Mouse (Mus musculus): ENCODE measurements around the gene Dlg2. TPM values are rescaled to one million over a fixed set of nuclear protein-coding genes. Genes with fewer than 3 reads are reported as not detected.

Dlg2 gene
- 1 to 10 TPM; 1.9 to 3.1 TPM for total RNA-seq (2021)

DNA sequence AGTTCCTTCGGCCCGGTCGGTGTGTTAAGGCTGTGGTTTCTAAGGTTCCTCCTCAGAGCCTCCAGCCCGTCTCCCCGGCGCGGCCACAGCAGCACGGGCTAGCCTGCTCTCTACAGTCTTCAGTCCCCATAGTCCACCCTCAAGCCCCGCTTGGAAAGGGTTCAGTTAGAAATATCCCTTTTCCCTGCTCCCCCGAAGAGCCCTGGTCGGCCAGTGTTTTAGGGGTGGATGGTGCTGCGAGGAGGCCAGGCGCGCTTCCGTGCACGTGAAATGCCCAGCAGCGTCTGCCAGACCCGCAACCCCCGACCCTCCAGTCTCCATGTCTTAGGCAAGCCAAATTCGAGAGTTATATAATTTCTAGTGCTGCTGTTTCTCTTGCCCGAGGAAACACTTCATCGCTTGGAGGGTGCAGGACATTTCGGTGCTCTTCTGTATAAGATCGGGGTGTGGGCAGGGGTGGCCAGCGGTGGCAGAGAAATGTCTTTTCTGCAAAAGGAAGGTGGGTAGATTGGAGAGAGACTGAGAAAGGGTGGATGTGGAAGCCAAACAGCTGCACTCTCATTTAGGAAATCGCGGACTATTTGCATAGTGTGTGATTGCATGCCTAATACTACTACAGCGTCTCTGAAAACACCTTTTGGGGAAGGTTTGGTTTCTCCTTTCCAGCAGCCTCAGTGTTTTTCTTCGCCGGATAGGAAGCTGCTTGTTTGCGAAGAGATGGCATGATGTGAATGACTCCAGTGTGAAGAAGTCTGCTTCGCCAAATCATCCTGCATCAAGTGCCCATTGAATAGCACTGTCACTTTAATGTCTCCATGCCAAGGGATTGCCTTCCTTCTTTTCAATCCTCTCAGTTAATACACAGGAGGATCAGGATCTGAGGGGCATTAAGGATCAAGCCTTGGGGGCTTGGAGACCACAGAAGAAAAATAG is at the start of gene Dlg2:
Dlg2 (plus strand) TSS at position 360 of the 933 bp plus-strand sequence.
- DNase-seq: no peak
- intact Hi-C loops (cut with DNase I): no loop called here

DNA sequence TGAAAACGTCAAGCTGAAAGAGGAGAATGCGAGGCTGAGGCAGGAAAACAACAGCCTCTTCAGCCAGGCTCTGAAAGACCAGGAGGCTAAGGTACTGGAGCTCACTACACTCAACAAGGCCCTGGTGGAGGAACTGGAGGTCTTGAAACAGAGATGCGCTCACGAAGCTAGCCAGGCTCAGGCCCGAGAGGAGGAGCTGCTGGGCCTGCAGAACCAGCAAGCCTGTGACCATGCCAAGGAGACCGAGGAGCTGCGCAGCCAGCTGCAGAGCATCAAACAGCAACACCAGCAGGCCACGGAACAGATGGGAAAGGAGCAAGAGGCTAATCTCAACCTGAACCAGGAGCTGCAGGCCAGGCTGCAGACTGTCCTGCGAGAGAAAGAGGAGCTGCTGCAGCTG is 49.5 kb upstream of the Dlg2 start:
- intact Hi-C loops (cut with DNase I): loop anchor here (2.0 to 10.0 kb wide), 2 partner anchors 16 to 442 kb away; partner anchors contain the start of genes Crebzf and Eed

DNA sequence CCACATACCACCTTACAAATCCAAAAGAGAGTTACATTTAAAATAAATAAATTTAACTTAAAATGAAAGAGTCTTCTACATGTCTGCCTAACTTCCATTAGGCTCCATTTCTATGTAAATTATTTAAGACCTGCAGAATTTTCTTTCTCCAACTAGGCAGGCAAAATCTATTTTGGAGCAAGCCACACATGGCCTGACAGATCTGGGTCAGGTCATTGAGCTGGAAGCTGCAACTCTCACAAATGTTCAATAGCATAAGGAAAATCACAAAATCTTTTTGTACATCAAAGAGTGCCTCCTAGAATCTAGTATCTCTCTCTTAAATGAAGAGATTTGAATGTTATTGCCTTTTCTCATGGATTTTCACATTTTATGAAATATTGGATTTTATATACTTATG is 44.3 kb upstream of the Dlg2 start:
- DNase-seq: no peak
- intact Hi-C loops (cut with DNase I): no loop called here

More for the DNA sequence above, 49.5 kb upstream of the Dlg2 start:
- peak in 1 of 2 experiments; percentile 8 for DNase-seq

DNA sequence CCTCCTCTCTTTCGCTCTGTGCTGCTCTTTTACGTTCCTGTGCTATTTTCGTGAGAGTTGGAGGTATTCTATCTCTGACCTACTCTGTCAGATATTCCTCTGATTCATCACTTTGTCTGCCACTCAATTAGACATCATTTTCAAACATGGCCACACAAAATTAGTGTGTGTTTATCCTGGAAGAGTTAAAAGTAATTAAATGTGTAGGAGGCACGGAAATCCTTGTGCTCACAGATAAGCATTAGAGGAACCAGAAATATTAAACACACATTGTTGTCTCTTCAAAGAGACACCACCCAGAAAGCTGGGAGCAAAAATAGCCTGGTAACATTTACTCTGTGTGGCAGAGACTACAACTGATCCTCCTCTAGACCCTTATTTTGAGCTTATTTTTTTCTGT is 36.4 kb upstream of the Dlg2 start:
- intact Hi-C loops (cut with DNase I): no loop called here
- no peak for DNase-seq

DNA sequence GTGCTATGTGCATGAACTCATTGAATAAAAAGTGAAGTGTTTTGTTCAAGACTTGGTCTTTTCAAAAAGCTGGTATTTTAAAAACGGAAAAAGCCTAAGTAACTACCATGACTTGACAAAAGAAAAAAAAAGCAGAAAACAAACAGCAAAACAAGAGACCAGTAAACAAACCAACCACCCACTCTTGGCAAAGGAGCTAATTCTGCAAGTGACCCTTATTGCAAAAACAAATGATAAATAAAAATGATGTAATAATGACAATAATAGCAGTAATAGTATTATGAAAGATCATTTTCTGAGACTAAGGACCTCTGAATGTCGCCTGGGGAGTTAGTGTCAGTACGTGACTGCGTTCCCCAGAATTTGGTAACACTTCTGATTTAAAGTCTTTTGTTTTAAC is 34.4 kb upstream of the Dlg2 start:
- intact Hi-C loops (cut with DNase I): loop anchor here (1.0 to 2.0 kb wide), 2 partner anchors 15 to 501 kb away; partner anchors contain the start of genes Ccdc89 and Hikeshi

DNA sequence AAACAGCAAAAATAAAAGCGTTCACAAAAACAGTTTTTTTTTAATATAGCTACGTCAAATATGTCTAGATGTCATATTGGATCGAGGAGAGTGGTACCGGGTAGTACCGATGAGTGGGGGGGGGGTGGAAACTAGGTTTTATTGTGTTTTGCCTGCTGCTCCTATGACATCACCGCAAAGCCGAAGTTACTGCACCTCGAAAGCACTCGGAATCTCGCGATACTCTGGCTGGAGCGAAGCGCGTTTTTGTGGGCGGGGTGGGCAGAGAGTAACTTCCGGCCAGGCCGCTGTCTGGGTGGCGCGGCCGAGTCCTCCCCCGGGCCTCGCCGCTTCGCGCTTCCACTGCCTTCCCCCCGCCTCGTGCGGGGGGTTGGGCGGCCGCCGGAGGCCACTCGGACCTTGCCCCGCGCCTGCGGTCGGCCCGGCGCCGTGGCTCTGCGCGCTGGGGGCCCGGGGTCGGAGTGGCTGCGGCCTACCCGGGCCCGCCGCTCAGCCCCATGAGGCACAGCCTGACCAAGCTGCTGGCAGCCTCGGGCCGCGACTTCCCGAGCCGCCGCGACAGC is 33.9 kb upstream of the Dlg2 start, which contains the start of gene Crebzf:
Crebzf (plus strand) TSS at position 212 of the 563 bp plus-strand sequence.
- intact Hi-C loops (cut with DNase I): loop anchor here (1.0 to 2.0 kb wide), 3 partner anchors 16 to 501 kb away; partner anchors contain the start of genes Ccdc89 and Hikeshi
- peak; percentile 93 to 97 for DNase-seq

More for the DNA sequence above, 34.4 kb upstream of the Dlg2 start:
- DNase-seq: peak in 1 of 2 experiments; percentile 13

DNA sequence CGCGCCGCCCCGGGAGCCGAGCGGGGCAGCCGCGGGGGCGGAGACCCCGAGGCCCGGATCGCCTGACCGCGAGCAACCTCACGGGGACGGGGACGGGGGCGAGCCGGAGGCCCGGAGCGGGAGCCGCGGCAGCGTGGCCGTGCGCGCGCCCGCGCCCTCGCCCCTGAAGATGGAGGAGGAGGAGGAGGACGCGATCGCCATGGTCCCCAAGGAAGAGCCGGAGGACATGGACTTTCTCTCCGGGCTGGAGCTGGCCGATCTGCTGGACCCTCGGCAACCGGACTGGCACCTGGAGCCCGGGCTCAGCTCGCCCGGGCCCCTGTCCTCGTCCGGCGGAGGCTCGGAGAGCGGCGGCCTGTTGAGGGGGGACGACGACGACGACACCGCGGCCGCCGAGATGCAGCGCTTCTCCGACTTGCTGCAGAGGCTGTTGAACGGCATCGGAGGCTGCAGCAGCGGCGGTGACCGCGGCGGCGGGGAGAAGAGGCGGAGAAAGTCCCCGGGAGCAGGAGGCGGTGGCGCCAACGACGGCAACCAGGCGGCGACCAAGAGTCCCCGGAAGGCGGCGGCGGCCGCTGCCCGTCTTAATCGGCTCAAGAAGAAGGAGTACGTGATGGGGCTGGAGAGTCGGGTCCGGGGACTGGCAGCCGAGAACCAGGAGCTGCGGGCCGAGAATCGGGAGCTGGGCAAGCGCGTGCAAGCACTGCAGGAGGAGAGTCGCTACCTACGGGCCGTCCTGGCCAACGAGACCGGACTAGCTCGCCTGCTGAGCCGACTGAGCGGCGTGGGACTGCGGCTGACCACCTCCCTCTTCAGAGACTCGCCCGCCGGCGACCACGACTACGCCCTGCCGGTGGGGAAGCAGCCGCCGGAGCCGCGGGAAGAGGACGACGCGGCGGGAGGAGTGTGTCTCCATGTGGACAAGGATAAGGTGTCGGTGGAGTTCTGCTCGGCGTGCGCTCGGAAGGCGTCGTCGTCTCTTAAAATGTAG is 33.1 kb upstream of the Dlg2 start:
- peak; percentile 68 to 76 for DNase-seq
- intact Hi-C loops (cut with DNase I): loop anchor here (1.0 to 2.0 kb wide), 3 partner anchors 13 to 32 kb away; partner anchors contain the start of gene Ccdc89

DNA sequence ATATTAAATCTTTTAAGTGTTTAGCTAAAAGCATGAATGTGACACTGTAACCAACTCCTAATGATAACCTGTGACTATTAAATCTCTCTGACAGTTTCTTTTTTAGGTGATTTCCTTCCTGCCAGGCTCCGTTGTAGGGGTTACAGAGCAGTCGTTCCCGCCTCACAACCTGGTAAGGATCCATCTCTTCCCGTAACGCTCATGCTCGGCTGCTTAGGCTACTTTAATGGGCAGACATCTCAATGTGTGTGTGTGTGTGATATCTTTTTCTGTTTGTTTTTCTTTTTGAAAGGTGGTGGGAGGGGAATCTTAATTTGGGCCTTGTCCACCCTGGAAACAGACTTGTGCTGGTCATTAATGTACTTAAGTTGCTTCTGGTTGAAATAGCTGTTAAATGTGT is 32.3 kb upstream of the Dlg2 start:
- DNase-seq: peak in 1 of 2 experiments; percentile 10
- intact Hi-C loops (cut with DNase I): loop anchor here (1.0 kb wide), 1 partner anchor 12 kb away; no protein-coding TSS in a partner anchor

DNA sequence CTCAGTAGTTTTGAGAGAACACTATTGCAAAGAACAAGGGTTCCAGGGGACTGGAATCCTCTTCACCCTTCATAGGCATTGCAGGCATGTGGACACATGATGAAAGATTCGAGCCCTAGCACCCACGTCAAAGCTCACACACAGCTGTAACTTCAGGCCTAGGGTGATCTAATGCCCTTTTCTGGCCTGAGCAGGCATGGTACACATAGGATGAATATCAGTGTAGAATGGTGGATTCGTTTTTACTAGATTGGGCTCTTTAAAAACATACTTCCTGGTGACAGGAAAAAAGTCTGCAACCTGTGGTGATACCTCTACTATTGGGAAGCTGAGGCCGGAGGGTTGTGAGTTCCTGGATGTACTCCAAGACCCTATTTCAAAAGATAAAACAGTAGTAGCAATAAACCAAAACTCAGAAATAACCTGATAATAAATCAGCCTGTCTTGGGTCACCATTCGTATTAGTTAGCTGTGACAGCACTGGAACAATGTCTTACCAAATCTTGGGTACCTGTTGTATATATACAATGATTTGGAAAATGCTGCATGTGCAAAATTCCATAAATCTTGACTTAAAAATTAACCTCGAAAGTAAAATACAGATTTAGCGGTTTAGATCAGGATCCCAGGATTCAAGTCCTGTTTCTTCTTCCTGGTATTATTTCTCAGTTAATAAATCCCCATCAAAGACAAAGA is 20.2 kb upstream of the Dlg2 start:
- no peak for DNase-seq
- intact Hi-C loops (cut with DNase I): loop anchor here (1.0 kb wide), 1 partner anchor 12 kb away; no protein-coding TSS in a partner anchor

DNA sequence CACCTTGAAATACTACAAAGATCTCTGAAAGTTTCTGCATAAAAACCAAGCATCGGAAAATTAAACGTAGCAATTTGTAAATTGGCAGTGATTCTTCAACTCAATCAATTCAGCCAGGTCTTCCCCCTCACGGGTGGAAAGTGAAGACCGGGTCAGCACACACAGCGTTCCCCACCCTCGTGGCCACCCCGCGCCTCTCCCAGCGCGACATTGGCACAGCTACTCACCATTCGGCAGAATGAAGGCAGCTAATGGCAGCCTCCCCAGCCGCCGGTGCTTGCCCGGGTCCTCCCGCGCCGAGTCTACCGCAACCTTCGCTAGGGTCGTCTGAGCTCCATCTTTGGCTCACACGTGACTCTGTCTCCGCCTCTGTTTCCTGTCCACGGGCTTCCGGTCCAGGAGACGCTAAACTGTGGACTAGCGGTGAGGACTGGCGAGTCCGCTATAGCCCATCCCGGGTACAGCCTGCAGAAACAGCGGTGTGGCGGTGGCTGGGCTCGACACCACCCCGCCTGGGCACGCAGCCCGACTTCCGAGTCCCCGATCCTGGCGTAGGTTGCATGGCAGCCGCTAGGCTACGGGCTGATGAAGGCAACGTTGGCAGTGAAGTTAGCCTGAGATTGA is 19.5 kb upstream of the Dlg2 start, which contains the start of gene Tmem126a:
Tmem126a (minus strand) TSS at position 385 of the 624 bp plus-strand sequence.
- DNase-seq: peak; percentile 84 to 87
- intact Hi-C loops (cut with DNase I): loop anchor here (1.0 kb wide), 2 partner anchors 13 to 18 kb away; no protein-coding TSS in a partner anchor

DNA sequence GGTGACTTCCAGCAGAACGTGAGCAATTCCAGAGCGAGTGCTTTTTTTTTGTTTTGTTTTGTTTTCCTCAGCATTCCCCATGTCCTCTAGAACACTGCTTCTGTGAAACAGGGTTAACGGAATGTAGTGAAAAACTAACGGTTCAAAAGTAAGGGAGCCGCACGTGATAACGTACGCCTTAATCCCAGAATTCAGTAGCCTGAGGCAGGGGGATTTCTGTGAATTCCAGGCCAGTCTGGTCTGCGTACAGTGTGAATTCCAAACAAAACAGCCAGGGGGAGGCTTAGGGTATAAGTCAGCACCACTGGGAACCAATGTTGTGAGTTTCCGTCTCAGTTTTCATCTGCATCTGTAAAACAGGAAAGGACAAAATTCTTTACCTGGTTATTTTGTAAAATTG is 19.0 kb upstream of the Dlg2 start:
- intact Hi-C loops (cut with DNase I): loop anchor here (1.0 kb wide), 1 partner anchor 18 kb away; no protein-coding TSS in a partner anchor
- peak in 1 of 2 experiments; percentile 10 for DNase-seq

DNA sequence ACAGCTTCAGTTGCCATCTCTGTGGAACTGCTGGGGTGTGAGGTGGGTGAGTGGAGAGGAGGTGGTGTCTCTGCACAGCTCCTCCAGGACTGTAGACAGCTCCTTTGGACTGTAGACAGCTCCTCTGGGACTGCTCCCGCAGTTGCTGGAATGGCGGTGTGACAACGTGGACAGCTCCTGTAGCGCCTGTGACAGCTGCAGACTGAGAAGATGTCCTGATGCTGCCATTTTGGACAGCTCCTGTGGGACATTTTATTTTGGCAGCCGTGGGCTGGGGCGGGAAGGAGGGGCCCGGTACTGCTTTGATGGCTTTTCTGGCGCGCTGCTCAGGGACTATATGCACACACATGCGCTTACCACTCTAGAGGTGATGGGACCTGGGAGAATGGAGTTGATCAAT is 16.1 kb upstream of the Dlg2 start:
- no peak for DNase-seq
- intact Hi-C loops (cut with DNase I): no loop called here

DNA sequence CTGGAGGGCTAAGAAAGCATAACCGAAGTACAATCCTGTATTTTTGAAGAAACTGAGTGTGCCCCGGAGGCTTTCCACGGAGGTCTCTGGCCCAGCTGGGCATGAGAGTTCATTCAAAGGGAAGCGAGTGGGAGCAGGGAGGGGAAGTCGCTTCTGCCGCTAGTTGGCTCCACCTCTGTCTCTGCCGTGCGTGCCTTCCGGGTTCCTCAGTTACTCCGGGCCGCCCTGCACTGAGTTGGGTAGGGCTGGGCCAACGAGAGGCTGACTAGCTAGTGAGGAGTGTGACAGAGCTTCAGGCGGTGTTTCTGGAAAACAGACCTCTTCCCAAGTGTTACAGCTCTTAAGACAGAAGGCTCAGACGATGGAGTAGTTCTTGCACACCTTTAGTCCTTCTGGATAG is 15.5 kb upstream of the Dlg2 start:
- intact Hi-C loops (cut with DNase I): no loop called here
- peak; percentile 18 to 32 for DNase-seq

DNA sequence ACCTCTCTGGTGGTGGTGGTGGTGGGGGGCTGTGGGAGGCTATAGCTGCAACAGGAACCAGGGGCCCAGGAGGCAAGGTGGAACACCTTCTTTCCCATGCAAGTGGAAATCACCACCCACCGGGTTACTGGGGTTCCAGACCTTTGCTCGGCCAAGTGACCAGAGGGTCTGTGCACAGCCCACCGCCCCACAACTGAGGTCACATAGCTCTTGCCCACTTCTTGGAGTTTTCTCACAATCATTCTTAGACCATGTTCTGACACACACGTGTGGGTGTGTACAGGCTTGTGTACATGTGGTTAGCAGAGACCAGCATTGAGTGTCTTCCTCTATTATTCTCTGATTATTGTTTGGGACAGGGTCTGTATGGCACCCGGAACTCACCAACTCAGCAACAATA is 15.0 kb upstream of the Dlg2 start:
- DNase-seq: no peak
- intact Hi-C loops (cut with DNase I): no loop called here

DNA sequence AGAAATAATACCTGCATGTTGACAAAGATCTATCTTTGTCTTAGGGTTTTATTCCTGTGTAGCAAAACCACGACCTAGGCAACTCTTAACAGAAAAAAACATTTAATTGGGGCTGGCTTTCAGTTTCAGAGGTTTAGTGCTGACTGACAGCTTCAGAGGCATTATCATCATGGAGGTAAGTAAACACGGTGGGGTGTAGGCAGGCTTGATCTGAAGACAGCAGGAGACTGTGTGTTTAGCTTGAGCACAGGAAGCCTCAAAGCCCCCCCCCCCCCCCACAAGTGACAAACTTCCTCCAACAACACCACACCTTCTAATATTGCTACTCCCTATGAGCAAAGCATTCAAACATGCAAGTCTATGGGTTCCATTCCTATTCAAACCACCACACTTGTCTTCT is 3.0 kb upstream of the Dlg2 start:
- no peak for DNase-seq
- intact Hi-C loops (cut with DNase I): no loop called here

DNA sequence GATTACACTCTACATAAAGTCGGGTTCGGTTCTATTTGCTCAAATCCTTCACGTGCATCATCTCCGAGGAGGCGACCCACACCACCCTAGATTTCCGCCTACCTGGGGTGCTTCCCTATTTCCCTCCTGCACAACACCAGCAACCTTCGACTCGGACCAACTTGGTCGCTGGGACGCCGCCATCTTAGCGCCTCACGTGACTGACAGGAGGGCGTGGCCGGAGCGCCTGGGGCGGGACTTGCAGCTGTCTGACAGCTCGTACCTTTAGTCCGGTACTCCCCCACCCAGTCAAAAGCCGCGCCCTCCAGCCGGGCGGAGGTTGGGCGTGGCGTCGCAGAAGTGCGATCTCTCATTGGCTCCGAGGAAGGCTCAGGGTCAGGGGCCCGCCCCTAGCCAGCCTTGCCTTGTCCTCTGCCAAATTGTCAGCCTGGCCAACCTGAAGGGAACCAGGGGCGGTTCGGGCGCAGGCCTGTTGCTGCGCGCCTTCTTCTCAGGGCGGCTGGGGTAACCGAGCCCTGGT is 619 bp upstream of the Dlg2 start, which contains the start of gene Tmem126b:
Tmem126b (minus strand) TSS at position 209 of the 520 bp plus-strand sequence.
- intact Hi-C loops (cut with DNase I): loop anchor here (1.0 kb wide), 2 partner anchors 19 to 33 kb away; partner anchors contain the start of gene Tmem126a
- peak; percentile 98 to 99 for DNase-seq

DNA sequence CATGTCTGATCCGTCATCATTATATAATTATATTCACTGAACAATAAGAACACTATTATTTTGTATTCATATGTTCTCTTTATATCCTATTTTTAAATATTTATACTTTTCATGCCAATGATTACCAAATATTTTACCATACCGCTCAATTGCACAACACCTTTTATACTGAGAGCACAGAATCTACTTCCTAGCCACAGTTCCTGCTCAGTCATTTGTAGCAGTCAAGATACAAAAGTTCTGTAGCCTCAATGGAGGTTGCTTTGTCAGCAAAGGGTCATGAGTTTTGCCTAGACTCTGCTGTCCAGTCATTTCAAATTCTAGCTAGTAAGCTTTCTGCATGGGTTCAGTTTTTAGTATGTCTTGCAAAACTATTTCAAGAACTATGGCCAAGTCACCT is 6.1 kb downstream of the Dlg2 start:
- DNase-seq: no peak
- intact Hi-C loops (cut with DNase I): no loop called here

DNA sequence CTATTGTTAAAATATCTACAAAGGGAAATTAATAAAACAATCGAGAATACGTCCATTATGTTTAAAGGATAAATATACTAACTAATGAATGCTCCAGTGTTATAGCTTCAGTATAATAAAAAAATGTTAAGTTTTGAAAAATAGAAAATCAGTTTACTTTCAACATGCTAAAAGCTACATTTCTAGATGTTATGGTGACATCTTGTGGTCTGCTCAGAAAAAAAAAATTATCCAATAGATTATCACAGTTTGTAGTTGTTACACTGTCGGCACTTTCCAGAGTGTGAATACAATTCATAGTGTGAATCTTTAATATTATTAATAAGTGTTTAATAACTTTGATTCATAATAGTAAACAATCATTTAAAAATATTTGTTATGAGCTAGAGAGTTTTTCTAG is 31.7 kb downstream of the Dlg2 start:
- intact Hi-C loops (cut with DNase I): loop anchor here (5.0 to 10.0 kb wide), 2 partner anchors 233 to 511 kb away; no protein-coding TSS in a partner anchor
- DNase-seq: no peak
